Mouse (Mus musculus) brain, embryonic 14.5 days (tissue): ENCODE results near the gene Ncstn.

Experiments used
- CTCF ChIP-seq: fragments of 200-500 bp; IDR thresholded peaks from 2 replicates; pipeline ENCODE4 v1.5.1; 2012; ENCODE audit warnings: inconsistent platforms, mild to moderate bottlenecking, moderate library complexity, borderline replicate concordance; ENCODE audit not compliant: insufficient read depth, insufficient read length; ENCODE audit errors: extremely low read depth
- POLR2A ChIP-seq: fragments of 200-500 bp; IDR thresholded peaks from 2 replicates; pipeline ENCODE4 v1.6.1; 2012; ENCODE audit warnings: mild to moderate bottlenecking, inconsistent platforms, borderline replicate concordance; ENCODE audit not compliant: poor library complexity, insufficient read depth, insufficient read length, severe bottlenecking; ENCODE audit errors: extremely low read depth

GRCm38 (mm10) chr1:172107777-172108477, 25.3 kb upstream of the Ncstn start:
- TF ChIP-seq POLR2A (no peak), CTCF (no peak)
